Mouse (Mus musculus) megakaryocyte, embryonic 14.5 days (primary cell): Measurements from ENCODE around the gene Pard3.

Experiments used
- FLI1 ChIP-seq: IDR thresholded peaks from 2 replicates; pipeline ENCODE4 v1.6.1; 2012; ENCODE audit warnings: low read length, inconsistent platforms, mixed read lengths
- GATA1 ChIP-seq: IDR thresholded peaks from 3 replicates; pipeline ENCODE4 v1.6.1; 2012; ENCODE audit warnings: mixed read lengths, low read length, inconsistent platforms, borderline replicate concordance

DNA sequence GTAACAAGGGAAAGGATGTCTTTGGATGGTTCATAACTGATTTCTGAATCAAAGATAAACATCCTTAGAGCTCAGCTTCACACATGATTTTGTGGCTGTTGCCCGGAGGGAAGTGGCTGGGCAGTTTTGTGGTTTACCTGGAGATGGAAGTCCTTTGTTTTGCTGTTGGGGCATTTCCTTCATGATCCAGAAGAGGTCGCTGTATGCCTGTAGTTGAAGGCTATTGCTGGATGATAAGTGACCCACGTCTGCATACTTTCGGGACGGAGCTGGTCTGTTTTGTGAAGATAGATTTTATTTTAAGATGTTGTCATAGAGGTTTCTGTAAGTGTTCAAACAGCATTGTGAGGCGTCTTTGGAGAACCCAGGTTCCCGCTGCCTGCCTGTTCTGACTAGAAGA lies 126.7 kb downstream of the Pard3 start:
- TF ChIP-seq GATA1: no peak
- TF ChIP-seq FLI1: no peak
